Mouse (Mus musculus) myocyte (in vitro differentiated cells): ENCODE data around the gene Rmdn2.

Experiments used
- CEBPB ChIP-seq: IDR thresholded peaks from 2 replicates; pipeline ENCODE4 v1.6.1; 2011; ENCODE audit warnings: mild to moderate bottlenecking, moderate library complexity; ENCODE audit not compliant: poor library complexity, insufficient read depth, severe bottlenecking
- E2F4 ChIP-seq: IDR thresholded peaks from one replicate; pipeline ENCODE4 v1.6.1; 2011; ENCODE audit warnings: mild to moderate bottlenecking, control low read depth, moderate library complexity; ENCODE audit not compliant: insufficient read depth
- MAX ChIP-seq: IDR thresholded peaks from one replicate; pipeline ENCODE4 v1.6.1; 2011; ENCODE audit warnings: low read depth, mild to moderate bottlenecking, control low read depth
- MYOD1 ChIP-seq, 3 experiments: IDR thresholded peaks; one replicate each; pipeline ENCODE4 v1.6.1; 2011; ENCODE audit warnings: control low read depth in 2 of 3, low read depth in 2 of 3, mild to moderate bottlenecking in 2 of 3, moderate library complexity in 1 of 3; ENCODE audit not compliant: insufficient read length in 2 of 3, control insufficient read depth in 1 of 3
- MYOG ChIP-seq, 3 experiments: IDR thresholded peaks; one replicate each; pipeline ENCODE4 v1.6.1; 2011; ENCODE audit warnings: control low read depth in 2 of 3, low read depth in 2 of 3, mild to moderate bottlenecking in 2 of 3; ENCODE audit not compliant: insufficient read length in 2 of 3, control insufficient read depth in 1 of 3, insufficient read depth in 1 of 3
- POLR2A ChIP-seq: IDR thresholded peaks from one replicate; pipeline ENCODE4 v1.6.1; 2011; ENCODE audit warnings: low read depth, mild to moderate bottlenecking, control low read depth, moderate library complexity; ENCODE audit not compliant: insufficient read length
- POLR2AphosphoS2 ChIP-seq: IDR thresholded peaks from one replicate; pipeline ENCODE4 v1.6.1; 2011; ENCODE audit warnings: low read depth, control low read depth; ENCODE audit not compliant: insufficient read length
- TCF12 ChIP-seq: IDR thresholded peaks from one replicate; pipeline ENCODE4 v1.6.1; 2011; ENCODE audit warnings: mild to moderate bottlenecking, control low read depth; ENCODE audit not compliant: poor library complexity, insufficient read depth, severe bottlenecking
- TCF3 ChIP-seq: IDR thresholded peaks from one replicate; pipeline ENCODE4 v1.6.1; 2011; ENCODE audit warnings: low read depth, control low read depth; ENCODE audit not compliant: insufficient read length
- USF1 ChIP-seq: IDR thresholded peaks from one replicate; pipeline ENCODE4 v1.6.1; 2011; ENCODE audit warnings: low read depth, mild to moderate bottlenecking, control low read depth, moderate library complexity

DNA sequence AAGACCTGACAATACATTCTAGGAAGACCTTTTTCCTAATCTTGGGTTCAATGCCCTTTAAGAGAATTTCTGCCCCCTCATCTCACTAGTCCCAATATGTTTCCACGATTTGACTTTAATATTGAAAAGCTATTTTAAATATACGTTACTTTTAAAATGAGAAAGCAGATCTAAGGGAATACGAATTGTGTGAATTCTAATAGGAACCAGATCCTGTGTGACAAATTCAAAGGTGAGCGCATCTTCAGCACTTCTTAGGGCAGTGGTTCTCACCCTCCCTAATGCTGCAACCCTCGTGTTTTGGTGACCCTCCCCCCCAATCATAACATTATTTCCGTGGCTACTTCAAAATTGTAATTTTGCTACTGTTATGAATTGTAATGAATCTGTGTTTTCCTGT, 100.3 kb downstream of the Rmdn2 start:
- no peak for TF ChIP-seq POLR2A
- no peak for TF ChIP-seq POLR2AphosphoS2
- TF ChIP-seq E2F4, result no peak
- TF ChIP-seq TCF3, result no peak
- TF ChIP-seq MAX, result no peak
- no peak for TF ChIP-seq MYOG (IDR thresholded peaks at IDR 0.05; ENCODE audit: control insufficient read depth in 1 of 3, insufficient read depth in 1 of 3, insufficient read length in 2 of 3, low read depth in 2 of 3)
- TF ChIP-seq CEBPB, result no peak
- TF ChIP-seq USF1, result no peak
- TF ChIP-seq MYOD1 (IDR thresholded peaks at IDR 0.05; ENCODE audit: control insufficient read depth in 1 of 3, insufficient read length in 2 of 3, low read depth in 2 of 3), result no peak
- TF ChIP-seq TCF12, result no peak
